Mouse (Mus musculus): ENCODE measurements around the gene DXBay18. TPM values are rescaled to one million over a fixed set of nuclear protein-coding genes. Genes with fewer than 3 reads are reported as not detected.

The DXBay18 gene
- polyA plus RNA-seq, 1 experiment from 2014 or later = not detected

Other genes starting within 250 kb of the DXBay18 start
- 60.3 and 71.4 TPM in 2 replicates for gene Cetn2, start 231.0 kb downstream of the DXBay18 start, polyA plus RNA-seq (2015; fragmentation: Nextera tagmentation; extraction: Ambion mirVana)
- 29.0 and 31.9 TPM in 2 replicates for gene Nsdhl, start 230.9 kb downstream of the DXBay18 start, polyA plus RNA-seq (2015; fragmentation: Nextera tagmentation; extraction: Ambion mirVana)
- 25.5 and 32.3 TPM in 2 replicates for gene Zfp185, start 162.1 kb downstream of the DXBay18 start, polyA plus RNA-seq (2015; fragmentation: Nextera tagmentation; extraction: Ambion mirVana)
- 0.10 and 0.17 TPM in 2 replicates for gene Pnma5, start 112.3 kb downstream of the DXBay18 start, polyA plus RNA-seq (2015; fragmentation: Nextera tagmentation; extraction: Ambion mirVana)
- 0.10 and 0.16 TPM in 2 replicates for gene Pnma3, start 84.7 kb downstream of the DXBay18 start, polyA plus RNA-seq (2015; fragmentation: Nextera tagmentation; extraction: Ambion mirVana)
- gene Xlr4a, start 67.0 kb downstream of the DXBay18 start, polyA plus RNA-seq (2015; fragmentation: Nextera tagmentation; extraction: Ambion mirVana) = 0.97 and 1.0 TPM in 2 replicates
- gene Xlr3a, start 52.4 kb downstream of the DXBay18 start, polyA plus RNA-seq (2015; fragmentation: Nextera tagmentation; extraction: Ambion mirVana) = 5.6 and 5.7 TPM in 2 replicates
- gene Gm14685, start 32.4 kb downstream of the DXBay18 start, polyA plus RNA-seq (2015; fragmentation: Nextera tagmentation; extraction: Ambion mirVana) = 0.14 and 0.19 TPM in 2 replicates
- gene Xlr5b, start 654 bp downstream of the DXBay18 start, polyA plus RNA-seq (2015; fragmentation: Nextera tagmentation; extraction: Ambion mirVana) = not detected in 2 replicates
- not detected in 2 replicates for gene Spin2d, start 27.5 kb upstream of the DXBay18 start, polyA plus RNA-seq (2015; fragmentation: Nextera tagmentation; extraction: Ambion mirVana)
- 9.6 and 12.5 TPM in 2 replicates for gene Xlr3b, start 42.8 kb upstream of the DXBay18 start, polyA plus RNA-seq (2015; fragmentation: Nextera tagmentation; extraction: Ambion mirVana)
- gene Xlr4b, start 64.9 kb upstream of the DXBay18 start, polyA plus RNA-seq (2015; fragmentation: Nextera tagmentation; extraction: Ambion mirVana) = 0.90 and 1.8 TPM in 2 replicates
- 12.8 and 14.7 TPM in 2 replicates for gene F8a, start 78.8 kb upstream of the DXBay18 start, polyA plus RNA-seq (2015; fragmentation: Nextera tagmentation; extraction: Ambion mirVana)
- 0.67 and 0.93 TPM in 2 replicates for gene Xlr4c, start 93.7 kb upstream of the DXBay18 start, polyA plus RNA-seq (2015; fragmentation: Nextera tagmentation; extraction: Ambion mirVana)
- gene Xlr3c, start 115.9 kb upstream of the DXBay18 start, polyA plus RNA-seq (2015; fragmentation: Nextera tagmentation; extraction: Ambion mirVana) = not detected in 2 replicates
- 0.12 and 0.31 TPM in 2 replicates for gene Xlr5a, start 143.5 kb upstream of the DXBay18 start, polyA plus RNA-seq (2015; fragmentation: Nextera tagmentation; extraction: Ambion mirVana)
- not detected in 2 replicates for gene Xlr5c, start 143.5 kb upstream of the DXBay18 start, polyA plus RNA-seq (2015; fragmentation: Nextera tagmentation; extraction: Ambion mirVana)
- not detected in 2 replicates for gene Gm45015, start 187.4 kb upstream of the DXBay18 start, polyA plus RNA-seq (2015; fragmentation: Nextera tagmentation; extraction: Ambion mirVana)
- gene Zfp275, start 193.2 kb upstream of the DXBay18 start, polyA plus RNA-seq (2015; fragmentation: Nextera tagmentation; extraction: Ambion mirVana) = 13.5 and 14.7 TPM in 2 replicates
- not detected in 2 replicates for gene Gm18336, start 249.3 kb upstream of the DXBay18 start, polyA plus RNA-seq (2015; fragmentation: Nextera tagmentation; extraction: Ambion mirVana)